Mouse (Mus musculus): ENCODE measurements at regions not wholly inside any gene's neighbourhood (a gene's known extent, or its start where the extent isn't known, plus 50 kb on each side); places are given as distances from the start of the nearest gene placed in this dataset.

DNA sequence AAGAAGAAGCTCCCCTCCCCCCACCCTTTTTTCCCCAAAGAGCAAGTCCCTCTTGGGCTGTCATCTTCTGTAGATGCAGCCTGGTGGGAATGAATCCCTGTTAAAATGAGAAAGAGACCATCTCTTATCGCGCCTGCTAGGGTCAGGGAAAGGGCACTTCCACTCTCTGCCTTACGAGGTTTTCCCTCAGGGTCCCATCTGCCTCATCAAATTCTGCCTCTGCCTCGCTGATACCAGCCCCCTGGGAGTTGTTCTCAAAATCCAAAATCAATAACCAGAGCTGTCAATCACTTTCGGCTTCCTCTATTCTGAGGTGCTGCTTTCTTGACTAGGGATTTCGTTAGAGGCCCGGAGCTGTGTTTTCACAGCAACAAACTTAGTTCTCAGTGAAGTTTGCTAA is 255.7 kb downstream of the Stim2 start:
- no peak for DNase-seq (ENCODE audit: low spot score in 2 of 2)

DNA sequence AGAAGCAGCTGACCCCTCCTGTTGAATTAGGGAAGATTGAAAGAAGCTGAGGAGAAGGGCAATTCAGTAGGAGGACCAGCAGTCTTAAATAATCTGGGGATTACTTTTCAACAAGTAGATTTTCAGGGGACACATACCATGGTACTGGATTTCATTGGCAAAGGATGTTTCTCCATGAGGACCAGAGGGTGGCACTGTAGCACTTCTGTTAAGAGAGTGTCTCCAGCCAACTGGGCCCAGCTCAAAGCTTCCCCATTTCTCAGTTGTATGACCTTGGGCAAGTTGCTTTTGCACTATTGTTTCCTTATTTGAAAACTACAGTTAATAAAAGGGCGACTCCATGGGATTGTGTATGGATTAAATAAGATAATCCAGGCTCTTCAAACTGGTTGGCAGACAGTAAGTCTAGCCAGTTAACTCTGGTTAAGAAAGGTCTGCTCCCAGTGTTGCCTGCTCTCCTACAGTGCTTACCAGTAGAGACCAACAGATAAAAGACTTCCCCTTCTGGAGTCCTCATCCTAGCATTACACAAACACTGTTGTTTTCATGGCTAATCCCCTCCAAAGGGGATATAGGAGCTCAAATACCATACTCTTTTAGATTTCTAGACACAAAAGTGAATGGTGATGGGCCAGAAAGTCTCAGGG is 259.9 kb downstream of the Stim2 start:
- no peak for DNase-seq (ENCODE audit: low spot score in 2 of 2)

- DNase-seq (ENCODE audit: low spot score in 2 of 2): no peak
These were observed 266.7 kb downstream of the Stim2 start for GRCm38 (mm10) chr5:54264867-54265434.

- no peak for DNase-seq (ENCODE audit: low spot score in 2 of 2)
These were observed 269.7 kb downstream of the Stim2 start for GRCm38 (mm10) chr5:54267905-54268590.

- no peak for DNase-seq (ENCODE audit: low spot score in 2 of 2)
These were observed 281.1 kb downstream of the Stim2 start for GRCm38 (mm10) chr5:54279357-54279756.

DNA sequence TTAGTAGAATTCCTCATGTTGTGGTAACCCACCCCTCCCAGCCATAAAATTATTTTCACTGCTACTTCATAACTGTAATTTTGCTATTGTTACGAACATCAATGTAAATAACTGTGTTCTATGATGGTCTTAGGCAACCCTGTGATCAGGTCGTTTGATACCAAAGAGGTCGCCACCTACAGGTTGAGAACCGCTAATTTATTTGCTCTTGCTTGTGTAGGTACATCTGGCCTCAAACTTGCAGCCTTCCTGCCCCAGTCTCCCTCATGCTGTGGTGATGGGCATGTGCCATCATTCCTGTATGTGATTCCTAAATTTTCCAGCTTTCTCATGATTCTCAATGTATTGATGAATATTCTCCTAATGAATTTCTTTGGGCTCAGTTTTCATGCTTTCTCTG is 282.4 kb downstream of the Stim2 start:
- no peak for DNase-seq (ENCODE audit: low spot score in 2 of 2)

- no peak for DNase-seq (ENCODE audit: low spot score in 2 of 2)
These were observed 282.8 kb downstream of the Stim2 start for GRCm38 (mm10) chr5:54281121-54281520.

- DNase-seq (ENCODE audit: low spot score in 2 of 2): no peak
These were observed 292.2 kb downstream of the Stim2 start for GRCm38 (mm10) chr5:54290372-54291080.

DNA sequence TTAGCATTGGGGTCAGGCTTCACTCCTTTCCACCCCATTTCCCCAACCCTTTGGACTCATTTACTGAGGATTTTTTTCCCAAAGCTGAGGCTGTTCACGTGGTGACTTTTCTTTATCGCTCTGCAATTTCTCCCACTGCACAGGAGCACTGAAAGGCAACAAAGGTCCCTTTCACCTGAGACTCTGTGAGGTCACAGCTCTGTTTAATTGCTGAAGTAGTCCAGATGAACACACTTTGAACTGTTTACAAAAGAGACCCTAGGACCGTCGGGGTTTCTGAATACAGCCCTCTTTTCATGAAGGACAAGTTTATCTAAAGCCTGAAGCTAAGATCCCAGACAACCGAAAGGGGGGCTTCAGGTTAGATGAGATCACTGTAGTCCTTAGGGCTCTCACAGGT is 293.6 kb downstream of the Stim2 start:
- no peak for DNase-seq (ENCODE audit: low spot score in 2 of 2)

DNA sequence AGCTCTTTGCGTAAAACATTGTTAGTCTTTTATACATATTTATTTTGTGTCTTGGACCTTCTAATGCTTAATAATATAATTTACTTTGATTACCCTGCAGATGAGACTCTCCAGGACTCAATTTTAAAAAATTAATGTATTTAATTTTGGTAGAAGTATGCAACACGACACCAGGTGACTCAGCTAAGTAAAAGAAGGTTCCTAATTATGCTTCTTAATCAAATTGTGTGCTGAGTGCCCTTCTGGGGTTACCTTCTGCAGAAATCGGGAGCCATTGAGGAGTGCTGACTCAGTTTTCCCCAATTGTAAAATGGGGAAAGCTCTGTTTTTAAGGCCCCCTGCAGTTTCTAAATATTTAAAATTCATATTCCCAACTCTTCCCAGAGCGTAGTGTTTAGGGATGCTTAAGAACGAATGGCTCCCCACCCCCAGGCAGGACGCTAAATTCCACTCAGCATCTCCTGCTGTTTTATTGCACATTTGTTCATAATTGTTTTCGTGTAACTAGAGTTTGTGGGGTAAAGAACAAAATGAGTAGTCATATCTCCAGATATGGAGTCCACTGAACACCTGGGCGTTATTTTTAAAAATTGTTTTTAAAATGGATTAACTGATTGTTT is 315.5 kb downstream of the Stim2 start:
- no peak for DNase-seq (ENCODE audit: low spot score in 2 of 2)

DNA sequence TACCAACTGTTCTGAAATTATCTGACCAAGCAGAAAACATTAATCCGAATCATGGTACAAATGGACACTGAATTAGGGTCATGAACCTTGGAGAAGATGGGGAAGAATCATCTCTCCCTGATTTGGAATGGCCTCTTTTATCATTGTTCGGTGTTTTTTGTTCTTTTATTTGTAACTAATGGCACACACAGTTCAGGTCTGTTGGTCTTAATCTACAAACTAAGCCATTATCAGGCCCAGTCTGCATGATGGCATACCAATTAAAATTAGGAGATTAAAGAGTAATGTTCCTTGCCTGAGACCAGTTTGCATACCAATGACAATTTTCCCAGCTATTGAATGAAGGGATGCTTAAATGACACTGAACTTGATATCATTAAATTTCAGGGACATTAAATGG is 332.1 kb downstream of the Stim2 start:
- no peak for DNase-seq (ENCODE audit: low spot score in 2 of 2)

DNA sequence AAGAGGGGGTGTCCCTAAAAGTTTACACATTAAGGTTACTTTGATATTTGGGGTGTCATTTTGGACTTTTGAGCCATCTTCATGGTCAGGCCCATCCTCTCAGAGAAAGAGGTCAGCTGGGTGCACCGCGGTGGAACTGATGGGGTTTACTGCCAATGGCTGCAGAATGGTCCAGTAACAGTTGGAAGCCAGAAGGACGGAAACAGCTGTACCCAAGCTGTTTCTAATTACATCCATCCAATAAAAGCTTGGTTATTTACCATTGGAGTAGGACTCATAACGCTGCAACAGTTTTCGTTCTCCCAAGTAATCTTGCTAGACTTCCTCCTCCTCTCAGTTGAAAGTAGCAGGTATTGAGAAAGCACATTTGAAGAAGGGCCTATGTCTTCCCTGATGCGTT is 344.7 kb downstream of the Stim2 start:
- no peak for DNase-seq (ENCODE audit: low spot score in 2 of 2)

DNA sequence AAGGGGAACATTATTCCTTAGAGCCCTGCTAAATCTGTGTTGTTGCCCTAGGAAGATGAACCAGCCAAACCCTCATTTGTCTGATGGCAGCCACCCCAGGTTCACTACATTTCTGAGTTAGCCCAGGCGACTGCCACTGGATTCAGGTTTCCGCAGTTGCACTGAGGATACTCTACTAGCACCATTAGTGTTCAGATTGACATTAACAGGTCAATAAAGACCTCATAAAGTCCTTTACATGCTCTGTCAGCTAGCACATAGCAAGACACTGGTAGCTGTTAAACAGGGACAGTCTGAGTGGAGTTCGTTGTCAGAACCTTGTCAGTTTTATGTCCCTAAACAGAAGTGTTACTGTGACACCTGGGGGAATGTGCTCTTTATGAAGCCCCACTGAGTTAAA is 345.1 kb downstream of the Stim2 start:
- no peak for DNase-seq (ENCODE audit: low spot score in 2 of 2)

- DNase-seq (ENCODE audit: low spot score in 2 of 2): no peak
These were observed 350.7 kb downstream of the Stim2 start for GRCm38 (mm10) chr5:54348820-54349596.

DNA sequence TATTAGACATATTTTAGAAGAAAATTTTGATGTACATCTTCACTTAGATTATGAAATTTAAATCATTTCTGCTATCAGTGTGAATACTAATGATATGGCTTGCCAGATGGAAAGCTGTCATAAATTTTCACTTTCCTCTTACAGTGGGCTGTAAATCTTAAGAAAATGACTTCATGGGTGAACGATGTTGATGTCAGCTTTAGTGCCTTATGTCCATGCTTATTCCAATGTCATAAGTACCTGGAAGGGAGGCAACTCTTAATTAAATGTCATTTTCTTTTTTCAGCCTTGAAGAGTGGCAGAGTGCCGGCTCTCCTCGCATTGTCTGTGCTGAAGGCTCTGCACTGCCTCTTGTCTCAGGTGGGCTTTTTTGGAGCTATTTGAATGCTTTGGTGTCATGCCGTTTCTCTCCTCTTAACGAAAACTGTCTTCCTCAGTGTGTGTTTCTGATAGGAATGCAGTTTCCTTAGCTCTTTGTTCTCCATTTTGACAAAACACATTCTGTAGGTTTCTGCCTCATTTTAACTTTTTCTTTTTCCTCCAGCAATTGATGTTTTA is 351.6 kb downstream of the Stim2 start:
- no peak for DNase-seq (ENCODE audit: low spot score in 2 of 2)

DNA sequence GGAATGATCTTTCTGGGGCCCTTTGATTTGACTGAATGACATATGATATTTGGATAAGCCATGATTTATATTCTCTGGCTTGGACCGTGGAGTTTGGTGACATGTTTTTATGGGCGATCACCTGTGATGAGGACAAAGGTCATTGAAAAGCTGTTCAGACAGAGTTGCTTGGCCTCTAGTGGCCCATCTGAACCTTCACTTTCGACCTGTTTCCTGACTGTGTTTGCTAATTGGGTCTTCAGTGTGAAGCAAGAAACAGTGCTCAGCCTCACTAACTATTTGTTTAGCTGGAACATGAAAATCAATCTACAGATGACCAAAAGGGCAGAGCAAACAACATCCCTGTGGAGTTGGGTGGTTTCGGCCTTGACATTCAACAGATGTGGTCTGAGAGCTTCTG is 357.8 kb downstream of the Stim2 start:
- DNase-seq (ENCODE audit: low spot score in 2 of 2): no peak

- no peak for DNase-seq (ENCODE audit: low spot score in 2 of 2)
These were observed 359.2 kb downstream of the Stim2 start for GRCm38 (mm10) chr5:54357501-54357900.

GRCm38 (mm10) chr5:54358221-54358620 is 359.9 kb downstream of the Stim2 start:
- no peak for DNase-seq (ENCODE audit: low spot score in 2 of 2)
